Mouse (Mus musculus): ENCODE results near the gene Oprl1.

The Oprl1 gene

GRCm38 (mm10) chr2:181693339-181694280 is 21.2 kb upstream of the Oprl1 start, which contains the start of gene Rgs19:
TSS of gene Rgs19 (minus strand) at chr2:181693977.
- DNase-seq = peak; percentile 87

- DNase-seq = no peak
Measured at GRCm38 (mm10) chr2:181694581-181694980, 20.2 kb upstream of the Oprl1 start.

- no peak for DNase-seq
Measured at GRCm38 (mm10) chr2:181695776-181696175, 19.0 kb upstream of the Oprl1 start.

GRCm38 (mm10) chr2:181696801-181697420 is 17.9 kb upstream of the Oprl1 start:
- no peak for DNase-seq

GRCm38 (mm10) chr2:181698241-181698640 is 16.6 kb upstream of the Oprl1 start, which contains the start of gene Lkaaear1:
TSS of gene Lkaaear1 (minus strand) at chr2:181698442.
- DNase-seq = no peak

- no peak for DNase-seq
Measured at GRCm38 (mm10) chr2:181706668-181707067, 8.1 kb upstream of the Oprl1 start.

- DNase-seq = peak; percentile 62
Measured at GRCm38 (mm10) chr2:181713749-181714148, 1.1 kb upstream of the Oprl1 start.

- no peak for DNase-seq
Measured at GRCm38 (mm10) chr2:181715382-181715781, 566 bp downstream of the Oprl1 start.

- DNase-seq = no peak
Measured at GRCm38 (mm10) chr2:181716991-181717390, 2.2 kb downstream of the Oprl1 start.

- no peak for DNase-seq
Measured at GRCm38 (mm10) chr2:181720061-181720460, 5.2 kb downstream of the Oprl1 start.

GRCm38 (mm10) chr2:181721200-181721599 is 6.4 kb downstream of the Oprl1 start:
- DNase-seq = no peak

- DNase-seq = no peak
Measured at GRCm38 (mm10) chr2:181722213-181722612, 7.4 kb downstream of the Oprl1 start.

- no peak for DNase-seq
Measured at GRCm38 (mm10) chr2:181727659-181728262, 12.9 kb downstream of the Oprl1 start.

GRCm38 (mm10) chr2:181730051-181730450 is 15.2 kb downstream of the Oprl1 start:
- no peak for DNase-seq

GRCm38 (mm10) chr2:181752626-181753025 is 37.8 kb downstream of the Oprl1 start:
- no peak for DNase-seq

- DNase-seq = no peak
Measured at GRCm38 (mm10) chr2:181758147-181758725, 43.4 kb downstream of the Oprl1 start.

- DNase-seq = peak; percentile 37
Measured at GRCm38 (mm10) chr2:181759041-181759440, 44.2 kb downstream of the Oprl1 start.

GRCm38 (mm10) chr2:181763006-181763830 is 48.4 kb downstream of the Oprl1 start, which contains the start of gene Myt1:
TSS of gene Myt1 (plus strand) at chr2:181763332.
- DNase-seq = no peak

GRCm38 (mm10) chr2:181763886-181764527 is 49.2 kb downstream of the Oprl1 start:
- DNase-seq = no peak

- DNase-seq = no peak
Measured at GRCm38 (mm10) chr2:181764600-181764999, 49.8 kb downstream of the Oprl1 start.

GRCm38 (mm10) chr2:181765251-181765650 is 50.4 kb downstream of the Oprl1 start:
- no peak for DNase-seq

All from right cerebral cortex, postnatal 25 days (tissue).